Mouse (Mus musculus): ENCODE results near the gene Flt4.
"Not testable (repeated sequence)": the region's sequence is repeated elsewhere in the genome, so short reads cannot be mapped to it uniquely, and the experiment has no call there.

The Flt4 gene

DNA sequence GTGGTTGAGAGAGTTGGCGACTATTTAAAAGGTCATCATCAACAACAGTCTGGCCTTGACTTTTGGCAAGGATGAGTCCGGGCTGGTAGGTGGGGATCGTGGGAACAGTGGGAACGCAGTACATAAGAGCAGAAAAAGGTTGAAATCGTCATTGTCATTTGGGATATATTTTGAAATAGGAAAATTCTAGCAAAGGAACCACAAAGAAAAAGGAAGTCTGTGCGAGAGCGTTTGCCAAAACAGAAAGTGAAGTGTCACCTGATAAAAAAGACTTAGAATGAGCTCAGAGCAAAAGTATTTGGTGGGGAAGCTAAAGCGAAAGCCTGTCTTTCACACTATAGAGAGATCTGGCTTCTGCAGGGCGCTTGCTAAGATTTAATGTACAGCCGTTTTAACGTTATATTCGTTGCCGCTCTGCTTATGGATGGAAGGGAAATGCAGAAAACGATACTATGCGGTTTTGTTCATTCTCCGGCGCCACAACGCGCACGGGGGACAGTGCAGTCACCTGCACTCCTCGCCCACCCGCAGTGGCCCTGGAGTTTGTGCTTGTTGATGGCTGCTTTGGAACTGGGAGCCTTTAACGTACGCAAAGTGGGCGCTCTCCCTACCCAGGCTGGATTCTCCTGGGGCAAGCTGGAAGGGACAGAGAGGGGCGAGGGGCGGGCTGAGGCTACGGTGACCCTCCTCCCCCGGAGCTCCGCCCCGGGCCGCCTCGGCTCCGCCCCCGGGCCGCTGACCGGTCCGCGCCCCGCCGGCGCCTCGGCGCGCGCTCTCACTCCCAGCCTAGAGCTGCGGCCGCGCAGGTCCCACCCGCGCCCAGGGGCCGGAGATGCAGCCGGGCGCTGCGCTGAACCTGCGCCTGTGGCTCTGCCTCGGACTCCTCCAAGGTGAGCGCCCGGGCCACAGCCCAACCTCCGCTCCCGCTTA, at the start of gene Flt4:
Gene Flt4 (plus strand): TSS at position 326 of the 930 bp plus-strand sequence.
- DNase-seq (ENCODE audit: low read depth, low spot score): not testable (repeated sequence)

DNA sequence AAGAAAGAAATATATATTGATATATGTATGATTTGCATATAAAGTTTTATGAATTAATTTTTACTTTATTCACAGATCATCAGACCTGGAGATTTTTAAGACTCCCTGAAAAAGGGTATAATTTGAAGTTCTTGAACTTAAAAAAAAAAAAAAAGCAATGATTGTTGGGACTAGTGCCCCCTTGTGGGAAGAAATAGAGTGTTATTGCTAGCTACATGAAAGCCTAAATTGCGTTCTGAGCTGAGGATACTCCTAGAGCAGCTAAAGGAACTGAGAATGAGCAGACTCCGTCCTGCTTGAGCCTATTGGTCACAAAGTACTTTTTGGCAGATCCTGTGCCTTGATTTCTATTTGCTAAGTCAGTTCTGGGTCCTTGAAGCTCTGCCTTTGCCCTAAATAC, 34.0 kb upstream of the Flt4 start:
- DNase-seq (ENCODE audit: low read depth, low spot score): not testable (repeated sequence)

GRCm38 (mm10) chr11:49580452-49580851, 28.6 kb upstream of the Flt4 start:
- DNase-seq (ENCODE audit: low read depth, low spot score): not testable (repeated sequence)

GRCm38 (mm10) chr11:49590213-49590612, 18.9 kb upstream of the Flt4 start:
- no peak for DNase-seq (ENCODE audit: low read depth, low spot score)

DNA sequence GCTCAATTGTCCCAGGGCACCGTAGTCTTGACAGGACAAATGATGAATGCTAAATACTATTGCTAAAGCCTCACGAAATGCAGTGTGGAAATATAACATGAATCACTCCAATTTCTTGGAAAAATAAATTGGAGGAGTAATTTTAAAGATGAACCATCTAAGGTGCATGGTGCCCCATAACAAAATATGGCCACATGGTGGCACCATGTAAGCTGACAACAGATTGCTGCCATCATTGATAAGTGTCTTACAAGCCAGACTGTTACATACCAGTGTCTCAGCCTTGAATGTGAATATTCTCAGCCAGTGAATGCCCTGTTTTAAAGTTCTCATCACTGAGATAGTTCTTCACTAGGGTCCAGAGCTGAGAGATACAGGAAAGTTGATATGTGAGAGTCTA, 11.9 kb upstream of the Flt4 start:
- DNase-seq (ENCODE audit: low read depth, low spot score): not testable (repeated sequence)

- not testable (repeated sequence) for DNase-seq (ENCODE audit: low read depth, low spot score)
Observed at GRCm38 (mm10) chr11:49608306-49608705, 757 bp upstream of the Flt4 start.

GRCm38 (mm10) chr11:49609868-49610824, 1.1 kb downstream of the Flt4 start:
- DNase-seq (ENCODE audit: low read depth, low spot score): not testable (repeated sequence)

GRCm38 (mm10) chr11:49611349-49611748, 2.3 kb downstream of the Flt4 start:
- DNase-seq (ENCODE audit: low read depth, low spot score): not testable (repeated sequence)

- DNase-seq (ENCODE audit: low read depth, low spot score): no peak
Observed at GRCm38 (mm10) chr11:49612154-49612553, 3.1 kb downstream of the Flt4 start.

DNA sequence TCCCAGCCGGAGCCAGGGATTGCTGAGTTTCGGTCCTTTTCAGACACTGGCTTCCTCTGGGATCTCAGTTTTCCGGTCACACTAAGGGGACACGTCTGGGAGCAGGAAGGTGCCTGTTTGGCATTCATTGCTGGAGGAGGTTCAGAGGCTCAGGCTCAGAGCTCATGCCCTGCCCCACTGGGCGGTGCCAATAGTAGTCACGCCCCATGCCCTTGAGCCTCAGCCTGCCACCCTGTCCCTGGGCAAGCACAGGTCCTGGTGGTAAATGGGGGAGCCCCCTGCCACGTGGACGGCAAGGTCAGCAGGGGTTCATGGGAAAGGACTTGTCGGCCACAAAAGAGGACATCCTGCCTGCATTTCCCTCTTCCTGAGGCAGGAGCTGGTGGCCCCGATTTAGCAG, 4.3 kb downstream of the Flt4 start:
- DNase-seq (ENCODE audit: low read depth, low spot score): no peak

- DNase-seq (ENCODE audit: low read depth, low spot score): no peak
Observed at GRCm38 (mm10) chr11:49615856-49616725, 7.0 kb downstream of the Flt4 start.

DNA sequence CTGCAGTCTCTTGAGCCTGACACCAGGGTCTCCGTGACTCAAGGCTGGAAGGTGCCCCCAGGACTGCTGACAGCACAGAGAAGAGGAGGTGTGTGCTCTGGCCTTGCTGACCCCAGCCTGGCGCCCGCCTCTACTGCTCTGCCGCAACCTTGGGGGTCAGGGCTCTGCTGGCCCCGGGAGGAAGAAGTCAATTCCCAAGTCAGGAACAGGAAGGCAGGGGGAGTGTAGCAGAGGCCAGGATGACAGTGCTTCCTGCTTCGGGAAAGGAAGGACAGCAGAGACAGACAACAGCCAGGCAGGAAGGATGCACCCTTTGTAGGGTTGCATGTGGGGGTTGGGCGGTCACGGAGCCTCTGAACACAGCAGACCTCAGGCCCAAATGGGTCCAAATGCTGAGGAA, 9.4 kb downstream of the Flt4 start:
- no peak for DNase-seq (ENCODE audit: low read depth, low spot score)

GRCm38 (mm10) chr11:49621953-49622352, 12.9 kb downstream of the Flt4 start:
- no peak for DNase-seq (ENCODE audit: low read depth, low spot score)

DNA sequence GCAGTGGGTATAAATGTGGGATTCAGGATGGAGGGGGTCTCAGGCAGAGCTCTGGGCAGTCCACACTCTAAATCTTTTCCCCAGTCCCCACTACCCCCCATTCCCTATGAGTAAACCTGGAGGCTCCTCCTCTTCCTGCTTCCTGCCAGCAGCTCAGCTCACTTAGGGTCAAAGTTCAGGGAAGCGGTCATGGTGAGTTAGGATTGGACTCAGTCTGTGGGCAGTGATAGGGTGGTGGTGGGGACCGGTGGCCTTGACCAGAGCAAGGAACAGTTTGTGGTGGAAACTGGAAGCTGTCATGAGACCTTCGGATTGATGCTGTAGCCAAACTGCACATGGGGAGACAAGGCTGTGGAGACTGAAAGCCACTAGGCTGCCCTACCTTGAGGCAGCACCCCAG, 15.1 kb downstream of the Flt4 start:
- no peak for DNase-seq (ENCODE audit: low read depth, low spot score)

DNA sequence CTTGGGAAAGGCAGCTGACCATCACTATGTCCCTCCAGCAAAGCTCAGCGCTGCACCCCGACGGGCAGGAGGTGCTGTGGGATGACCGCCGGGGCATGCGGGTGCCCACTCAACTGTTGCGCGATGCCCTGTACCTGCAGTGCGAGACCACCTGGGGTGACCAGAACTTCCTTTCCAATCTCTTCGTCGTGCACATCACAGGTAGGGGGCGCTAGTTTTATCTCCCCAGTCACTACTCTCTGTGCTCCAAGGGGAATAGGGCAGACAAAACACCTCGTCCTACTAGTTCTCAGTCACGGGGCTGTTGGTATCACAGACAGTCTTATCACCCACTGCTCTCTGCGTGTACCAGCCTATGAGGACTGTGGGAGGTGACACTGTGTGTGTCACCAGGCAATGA, 16.8 kb downstream of the Flt4 start:
- DNase-seq (ENCODE audit: low read depth, low spot score): no peak

DNA sequence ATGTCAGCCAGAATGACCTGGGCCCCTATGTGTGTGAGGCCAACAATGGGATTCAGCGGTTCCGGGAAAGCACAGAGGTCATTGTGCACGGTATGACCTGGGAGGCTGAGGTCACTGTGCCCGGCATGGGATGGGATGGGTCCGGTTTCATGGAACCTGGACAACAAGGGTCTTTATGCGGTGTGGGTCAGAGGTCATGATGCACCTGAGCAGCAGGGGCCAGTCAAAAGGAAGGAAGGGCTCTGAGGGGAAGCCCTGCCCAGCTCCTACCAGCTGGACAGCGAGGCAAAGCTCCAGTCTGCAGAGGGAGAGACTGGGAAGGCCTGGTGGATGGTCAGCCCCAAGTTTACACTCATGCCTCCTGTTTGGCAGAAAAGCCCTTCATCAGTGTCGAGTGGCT, 17.7 kb downstream of the Flt4 start:
- no peak for DNase-seq (ENCODE audit: low read depth, low spot score)

DNA sequence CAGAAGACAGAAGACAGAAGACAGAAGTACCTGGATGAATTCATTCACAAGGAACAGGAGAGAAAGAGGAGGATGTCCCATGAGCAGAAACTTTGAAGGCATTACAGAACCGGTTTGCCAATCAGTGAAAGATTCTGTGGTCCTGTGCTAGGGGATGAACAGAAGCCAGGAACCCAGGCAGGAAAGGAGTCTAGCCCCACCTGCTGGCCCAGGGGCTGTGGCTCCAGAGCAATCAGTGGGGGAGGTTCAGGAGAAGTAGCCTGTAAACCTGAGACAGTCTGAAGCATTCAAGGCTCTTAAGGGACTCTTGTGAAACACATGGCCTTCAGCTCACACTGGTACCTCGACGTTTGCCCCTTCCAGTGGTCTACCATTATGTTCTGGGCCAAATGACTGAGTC, 22.1 kb downstream of the Flt4 start:
- no peak for DNase-seq (ENCODE audit: low read depth, low spot score)

GRCm38 (mm10) chr11:49632256-49632655, 23.2 kb downstream of the Flt4 start:
- DNase-seq (ENCODE audit: low read depth, low spot score): no peak

DNA sequence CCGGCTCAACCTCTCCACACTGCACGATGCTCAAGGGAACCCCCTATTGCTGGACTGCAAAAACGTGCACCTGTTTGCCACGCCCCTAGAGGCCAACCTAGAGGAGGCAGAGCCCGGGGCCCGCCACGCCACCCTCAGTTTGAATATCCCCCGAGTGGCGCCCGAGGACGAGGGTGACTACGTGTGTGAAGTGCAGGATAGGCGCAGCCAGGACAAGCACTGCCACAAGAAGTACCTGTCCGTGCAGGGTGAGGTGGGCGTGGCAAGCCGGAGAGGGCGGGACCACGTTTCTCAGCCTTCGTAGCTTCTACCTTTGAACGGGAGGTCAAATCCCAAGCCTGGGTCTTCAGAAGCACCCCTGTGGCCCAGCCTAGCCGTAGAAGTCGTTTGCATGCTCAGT, 25.0 kb downstream of the Flt4 start:
- DNase-seq (ENCODE audit: low read depth, low spot score): no peak

- no peak for DNase-seq (ENCODE audit: low read depth, low spot score)
Observed at GRCm38 (mm10) chr11:49635671-49636070, 26.6 kb downstream of the Flt4 start.

GRCm38 (mm10) chr11:49636449-49636848, 27.4 kb downstream of the Flt4 start:
- DNase-seq (ENCODE audit: low read depth, low spot score): peak; percentile 35
